Comparison of ENCODE assay signal across 9 mouse cellular contexts in genomic region chr12:12222585-12223290, GRCm38 (mm10). TPM values are rescaled to one million over a fixed set of nuclear protein-coding genes. Genes with fewer than 3 reads are reported as not detected.
A peak's percentile ranks its signal among the peaks of the same experiment; 100 is the strongest.
DNase-seq lines count a peak whose midpoint lies in the region; ATAC-seq and TF ChIP-seq lines count a peak whose summit lies in the region.
"Had no signal": no experiment of that assay in that cellular context is flagged by ENCODE, and none has a peak within 500 bp of the region (broad histone marks: within the 10 kb centered on the region; RNA-seq: fewer than 3 reads in every experiment).

No protein-coding gene starts in this region.

- H3K27ac ChIP-seq in liver, adult 2 months (replicated peaks; ENCODE audit: insufficient read depth, low read depth, low read length) = no peak overlapping the region
- no peak overlapping the region for H3K27ac ChIP-seq in liver, embryonic 11.5 days (ENCODE audit: low read depth, low read length)
- H3K27ac ChIP-seq in lung, embryonic 15.5 days = no peak overlapping the region
- H3K27ac ChIP-seq: forebrain, embryonic 10.5 days had no signal

- no peak for ATAC-seq in liver, embryonic 11.5 days (replicated peaks; ENCODE audit: low FRiP score)
- ATAC-seq in lung, embryonic 15.5 days (ENCODE audit: borderline replicate concordance, extremely low read depth, low FRiP score, low TSS enrichment) = 0 out of 2 replicates have a peak, but pooled peaks have one; percentile 19
- no peak for ATAC-seq in frontal cortex, adult (ENCODE audit: low TSS enrichment)

- WGBS in liver, adult 2 months = 64% methylated on average over 9 of the region's 9 CpGs
- WGBS in liver, embryonic 11.5 days = 73% methylated on average over 9 of the region's 9 CpGs
- WGBS in lung, embryonic 15.5 days = 62% methylated on average over 9 of the region's 9 CpGs

- no peaks in the 10 kb centered on the region for H3K27me3 ChIP-seq in liver, adult 2 months (ENCODE audit: control insufficient read depth, insufficient read depth, low read length)
- no peaks in the 10 kb centered on the region for H3K27me3 ChIP-seq in liver, embryonic 11.5 days (replicated peaks; ENCODE audit: control insufficient read depth, insufficient read depth, low read length)
- H3K27me3 ChIP-seq in lung, embryonic 15.5 days = no peaks in the 10 kb centered on the region

- H3K79me2 ChIP-seq in liver, adult 2 months (ENCODE audit: control insufficient read depth, insufficient read depth, low read length) = no peaks in the 10 kb centered on the region

- no peaks in the 10 kb centered on the region for H3K9me3 ChIP-seq in liver, embryonic 11.5 days (ENCODE audit: control insufficient read depth, low read length)
- H3K9me3 ChIP-seq in lung, embryonic 15.5 days = no peaks in the 10 kb centered on the region
- H3K9me3 ChIP-seq: forebrain, embryonic 10.5 days had no signal

- H3K4me1 ChIP-seq in liver, adult 2 months (ENCODE audit: control insufficient read depth, insufficient read depth, low read length) = no peaks in the 10 kb centered on the region
- no peaks in the 10 kb centered on the region for H3K4me1 ChIP-seq in liver, embryonic 11.5 days (replicated peaks; ENCODE audit: control insufficient read depth, insufficient read depth, low read length)
- no peaks in the 10 kb centered on the region for H3K4me1 ChIP-seq in lung, embryonic 15.5 days
- H3K4me1 ChIP-seq: forebrain, embryonic 10.5 days had no signal

- H3K36me3 ChIP-seq in liver, adult 2 months (ENCODE audit: control insufficient read depth, insufficient read depth, low read length) = no peaks in the 10 kb centered on the region
- no peaks in the 10 kb centered on the region for H3K36me3 ChIP-seq in liver, embryonic 11.5 days (ENCODE audit: control insufficient read depth, insufficient read depth, low read length)
- no peaks in the 10 kb centered on the region for H3K36me3 ChIP-seq in lung, embryonic 15.5 days
- H3K36me3 ChIP-seq: forebrain, embryonic 10.5 days had no signal

- TF ChIP-seq POLR2A in liver, adult 2 months (IDR thresholded peaks at IDR 0.05; ENCODE audit: extremely low read depth, insufficient read depth, low read length) = no peak

- no peak overlapping the region for H3K4me2 ChIP-seq in liver, embryonic 11.5 days
- H3K4me2 ChIP-seq in lung, embryonic 15.5 days = no peak overlapping the region

- H3K4me3 ChIP-seq in liver, adult 2 months (ENCODE audit: insufficient read depth, low read depth, low read length) = no peak overlapping the region
- no peak overlapping the region for H3K4me3 ChIP-seq in liver, embryonic 11.5 days (ENCODE audit: low read depth, low read length)
- no peak overlapping the region for H3K4me3 ChIP-seq in lung, embryonic 15.5 days
- H3K4me3 ChIP-seq: forebrain, embryonic 10.5 days had no signal

- peak; percentile 4 for DNase-seq in liver, adult 2 months (ENCODE audit: extremely low read depth, low read depth, low spot score)
- DNase-seq in liver, embryonic 11.5 days (ENCODE audit: low spot score) = no peak
- peak; percentile 9 to 20 for DNase-seq in gastrocnemius, adult 8-10 months (ENCODE audit: low spot score in 2 of 2)
- no peak for DNase-seq in kidney, adult 11 months
- DNase-seq in right cerebral cortex, postnatal 14 days = no peak
- DNase-seq: thymus, postnatal 14 days had no signal

- no peak overlapping the region for H3K9ac ChIP-seq in liver, adult 2 months (ENCODE audit: low read depth, low read length)
- H3K9ac ChIP-seq in liver, embryonic 11.5 days (ENCODE audit: low read depth, low read length) = no peak overlapping the region
- no peak overlapping the region for H3K9ac ChIP-seq in lung, embryonic 15.5 days

- TF ChIP-seq CTCF in liver, adult 2 months (IDR thresholded peaks at IDR 0.05; ENCODE audit: low read depth, low read length) = no peak

RNA-seq across cellular contexts. Expression of gene Fam49a, which starts 39.2 kb away (rescaled TPM):
- 2.0 and 3.3 TPM in 2 replicates for total RNA-seq in liver, adult 2 months (2014; rRNA removed)
- polyA plus RNA-seq in liver, adult 2 months (2012; rRNA removed) = 0.65 and 1.7 TPM in 2 replicates
- 4.8 and 5.7 TPM in 2 replicates for polyA plus RNA-seq in liver, embryonic 11.5 days (2014; fragmentation: Nextera tagmentation; extraction: Ambion mirVana)
- 1 to 10 TPM; 1.2 to 3.4 (median 2.4) TPM for total RNA-seq in gastrocnemius, adult 8-10 months (2022)
- polyA plus RNA-seq in lung, embryonic 15.5 days (2015; fragmentation: Nextera tagmentation; extraction: Ambion mirVana) = 12.6 and 14.4 TPM in 2 replicates

Comparison
In these comparisons a context has a peak if more than half of its experiments do, and no peak if none do; other contexts are left out.
1. DNase-seq: peak in liver, adult 2 months (single experiment) and gastrocnemius, adult 8-10 months (2 of 2); none in liver, embryonic 11.5 days (single experiment), kidney, adult 11 months (single experiment) and right cerebral cortex, postnatal 14 days (single experiment).